Mouse (Mus musculus) lung, embryonic 15.5 days (tissue): ENCODE measurements around the gene Msh5. TPM values are rescaled to one million over a fixed set of nuclear protein-coding genes. Genes with fewer than 3 reads are reported as not detected.
"Not testable (repeated sequence)": the region's sequence is repeated elsewhere in the genome, so short reads cannot be mapped to it uniquely, and the experiment has no call there.

Source experiments
- ATAC-seq: fragments of 200-750 bp; cut with Nextera tagmentation; 2 replicates; pipeline ENCODE4 v1.8.0; 2017; ENCODE audit warnings: moderate number of reproducible peaks, borderline replicate concordance; ENCODE audit not compliant: low FRiP score, low TSS enrichment; ENCODE audit errors: extremely low read depth
- H3K27ac ChIP-seq: fragments of 300-500 bp; sonication (generic); 2 replicates; pipeline ENCODE4 v1.5.1; 2015; ENCODE audit warnings: moderate library complexity, mild to moderate bottlenecking, inconsistent platforms
- H3K27me3 ChIP-seq: fragments of 300-500 bp; sonication (generic); 2 replicates; pipeline ENCODE4 v1.6.1; 2015; ENCODE audit warnings: inconsistent platforms
- H3K36me3 ChIP-seq: fragments of 300-500 bp; sonication (generic); 2 replicates; pipeline ENCODE4 v1.6.1; 2015; ENCODE audit warnings: inconsistent platforms
- H3K4me1 ChIP-seq: fragments of 300-500 bp; sonication (generic); 2 replicates; pipeline ENCODE4 v1.6.1; 2015; ENCODE audit warnings: inconsistent platforms
- H3K4me2 ChIP-seq: fragments of 300-500 bp; sonication (generic); 2 replicates; pipeline ENCODE4 v1.6.1; 2015; ENCODE audit warnings: inconsistent platforms, mild to moderate bottlenecking, moderate library complexity
- H3K4me3 ChIP-seq: fragments of 300-500 bp; sonication (generic); 2 replicates; pipeline ENCODE4 v1.5.1; 2015; ENCODE audit warnings: mild to moderate bottlenecking, inconsistent platforms
- H3K9ac ChIP-seq: fragments of 300-500 bp; sonication (generic); 2 replicates; pipeline ENCODE4 v1.6.1; 2015; ENCODE audit warnings: inconsistent platforms
- H3K9me3 ChIP-seq: fragments of 300-500 bp; sonication (generic); 2 replicates; pipeline ENCODE4 v1.6.1; 2016; ENCODE audit warnings: inconsistent platforms
- WGBS: fragments of 180-500 bp; shearing (Covaris S2); methylation state at CpG from one replicate; pipeline ENCODE4 v1.1.7; 2015; 5-methylcytosine and 5-hydroxymethylcytosine counted together
- polyA plus RNA-seq: library from polyadenylated mRNA; unstranded; fragments of >200 nt; fragmentation: Nextera tagmentation; extraction: Ambion mirVana; gene quantifications from 2 replicates; pipeline ENCODE4 v1.2.1, GENCODE M21; 2015

Gene Msh5
- polyA plus RNA-seq, 1 experiment from 2014 or later: 4.4 TPM

- Histone ChIP-seq H3K27me3 (no peaks in the 10 kb centered on the region), H3K9me3 (no peaks in the 10 kb centered on the region), H3K4me1 (peaks cover 50% of the 10 kb centered on the region), H3K36me3 (peaks cover 49% of the 10 kb centered on the region), H3K4me2 (peak overlapping the region; percentile 85), H3K27ac (peak overlapping the region; percentile 96), H3K9ac (peak overlapping the region; percentile 77), H3K4me3 (peak overlapping the region; percentile 62)
- WGBS: under 1% methylated on average over 35 of the region's 35 CpGs
- no peak for ATAC-seq
Measured at GRCm38 (mm10) chr17:35001452-35002152, 44.9 kb downstream of the Msh5 start.

GRCm38 (mm10) chr17:35000717-35001451 is 45.7 kb downstream of the Msh5 start, which contains the start of gene Vars:
TSS of gene Vars (plus strand) at chr17:35000987.
- peak within 1 kb of the TSS; percentile 85 for H3K4me2 ChIP-seq
- H3K27me3 ChIP-seq: no peaks in the 10 kb centered on the region
- WGBS: under 1% methylated on average over 83 of the region's 83 CpGs
- peaks cover 48% of the 10 kb centered on the region for H3K36me3 ChIP-seq
- peak within 1 kb of the TSS; percentile 77 for H3K9ac ChIP-seq
- peak within 1 kb of the TSS; percentile 96 for H3K27ac ChIP-seq
- peak within 1 kb of the TSS; percentile 62 for H3K4me3 ChIP-seq
- H3K4me1 ChIP-seq: peaks cover 50% of the 10 kb centered on the region
- ATAC-seq: peak; percentile 92
- H3K9me3 ChIP-seq: no peaks in the 10 kb centered on the region

- not testable (repeated sequence) for H3K27me3 ChIP-seq, ATAC-seq, H3K9me3 ChIP-seq
- WGBS: 5% methylated on average over 30 of the region's 32 CpGs
- H3K4me3 ChIP-seq: peak overlapping the region; percentile 62
- H3K9ac ChIP-seq: peak overlapping the region; percentile 77
- H3K4me2 ChIP-seq: peak overlapping the region; percentile 85
- H3K4me1 ChIP-seq: peaks cover 50% of the 10 kb centered on the region
- peaks cover 43% of the 10 kb centered on the region for H3K36me3 ChIP-seq
- H3K27ac ChIP-seq: peak overlapping the region; percentile 96
Measured at GRCm38 (mm10) chr17:34999871-35000716, 46.5 kb downstream of the Msh5 start.

DNA sequence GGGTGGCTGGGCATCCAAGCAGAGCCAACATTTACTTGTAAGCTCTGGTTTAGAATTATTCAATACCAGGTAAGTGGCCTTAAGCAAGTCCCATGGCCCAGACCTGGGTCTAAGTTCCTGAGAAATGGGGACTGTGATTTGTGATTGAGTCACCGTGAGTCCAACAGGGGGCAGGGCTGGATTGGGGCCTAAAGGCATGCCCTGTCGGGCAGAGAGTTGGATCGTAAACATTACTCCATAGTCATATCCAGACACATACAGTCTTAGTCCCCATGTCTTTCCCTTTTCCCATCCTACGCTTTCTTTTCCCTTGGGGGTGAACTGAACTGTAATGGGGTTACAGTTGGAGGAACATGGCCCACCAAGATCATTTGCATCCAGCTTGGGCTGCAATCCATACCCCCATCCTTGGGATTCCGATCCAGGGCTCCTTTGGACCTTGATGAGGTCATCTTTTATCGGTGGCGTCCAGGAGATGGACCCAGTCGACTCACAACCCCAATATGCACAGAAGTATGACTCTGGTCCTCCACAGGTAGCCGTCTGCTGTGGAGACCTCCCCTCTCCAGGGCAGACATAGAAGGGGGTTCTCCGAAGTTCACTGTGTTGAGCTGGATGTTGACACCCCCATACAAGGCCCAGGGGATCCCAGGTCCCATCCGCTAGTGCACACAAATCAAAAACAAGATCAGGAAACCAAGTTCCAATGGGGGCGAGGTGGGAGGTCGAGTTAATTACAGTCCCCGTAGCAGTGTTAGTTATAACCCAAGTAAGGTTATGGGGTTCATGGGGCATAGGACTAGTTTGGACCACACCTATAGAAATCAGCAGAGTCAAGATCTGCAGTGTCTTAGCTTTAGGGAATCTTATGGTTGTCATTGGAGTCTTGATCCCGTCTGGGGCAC is 47.8 kb downstream of the Msh5 start:
- H3K9ac ChIP-seq: peak overlapping the region; percentile 68; the same call in 1 of the 2 replicates
- H3K4me3 ChIP-seq: peak overlapping the region; percentile 62
- peaks cover 50% of the 10 kb centered on the region for H3K4me1 ChIP-seq
- no peaks in the 10 kb centered on the region for H3K27me3 ChIP-seq
- 90% methylated on average over 15 of the region's 15 CpGs for WGBS
- no peaks in the 10 kb centered on the region for H3K9me3 ChIP-seq
- ATAC-seq: no peak
- H3K4me2 ChIP-seq: peak overlapping the region; percentile 85
- peaks cover 31% of the 10 kb centered on the region for H3K36me3 ChIP-seq
- peak overlapping the region; percentile 94 for H3K27ac ChIP-seq

- Histone ChIP-seq H3K27me3 (no peaks in the 10 kb centered on the region), H3K9me3 (no peaks in the 10 kb centered on the region), H3K4me1 (peaks cover 35% of the 10 kb centered on the region), H3K36me3 (peaks cover 31% of the 10 kb centered on the region), H3K9ac (no peak overlapping the region), H3K4me3 (peak overlapping the region; percentile 7), H3K4me2 (peak overlapping the region; percentile 85), H3K27ac (no peak overlapping the region)
- 84% methylated on average over 5 of the region's 5 CpGs for WGBS
- no peak for ATAC-seq
Measured at GRCm38 (mm10) chr17:34997142-34997483, 49.4 kb downstream of the Msh5 start.

DNA sequence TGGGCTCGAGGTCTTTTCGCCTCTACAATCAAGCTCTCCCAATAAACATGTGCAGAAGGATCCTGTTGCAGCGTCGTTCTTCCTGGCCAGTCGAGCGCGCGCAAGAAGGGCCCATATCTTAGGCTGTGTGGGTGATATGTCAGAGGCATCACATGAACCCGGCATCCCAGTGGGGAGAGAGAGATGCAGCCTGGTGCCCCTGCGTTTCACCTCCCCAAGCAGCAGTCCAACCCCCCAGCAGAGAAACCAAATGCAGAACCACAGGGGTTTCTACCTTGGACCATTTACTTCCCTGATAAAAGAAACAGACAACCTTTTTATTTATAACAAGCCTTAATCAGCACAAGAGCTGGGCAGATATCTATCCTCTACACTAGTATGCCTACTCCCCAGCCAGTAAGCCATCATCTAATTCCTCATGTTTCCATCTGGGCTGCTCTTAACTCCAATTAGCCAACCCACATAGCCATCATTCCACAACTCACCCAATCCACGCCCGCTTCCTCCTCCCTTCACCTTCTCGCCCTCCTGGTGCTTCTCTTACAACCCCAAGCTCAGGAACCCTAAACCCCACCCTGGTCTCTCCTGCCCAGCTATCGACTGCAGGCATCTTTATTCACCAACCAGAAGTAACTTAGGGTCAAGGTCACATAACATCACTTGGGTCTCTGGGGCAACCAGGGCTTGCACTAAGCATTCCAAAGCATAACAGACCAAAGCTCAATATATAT is 50.0 kb downstream of the Msh5 start:
- Histone ChIP-seq H3K27me3 (no peaks in the 10 kb centered on the region), H3K4me3 (peak overlapping the region; percentile 5; the same call in 1 of the 2 replicates), H3K4me1 (peaks cover 34% of the 10 kb centered on the region), H3K9me3 (no peaks in the 10 kb centered on the region), H3K9ac (no peak overlapping the region), H3K4me2 (peak overlapping the region; percentile 85), H3K36me3 (peaks cover 31% of the 10 kb centered on the region), H3K27ac (no peak overlapping the region)
- ATAC-seq: no peak
- WGBS: 84% methylated on average over 13 of the region's 14 CpGs

DNA sequence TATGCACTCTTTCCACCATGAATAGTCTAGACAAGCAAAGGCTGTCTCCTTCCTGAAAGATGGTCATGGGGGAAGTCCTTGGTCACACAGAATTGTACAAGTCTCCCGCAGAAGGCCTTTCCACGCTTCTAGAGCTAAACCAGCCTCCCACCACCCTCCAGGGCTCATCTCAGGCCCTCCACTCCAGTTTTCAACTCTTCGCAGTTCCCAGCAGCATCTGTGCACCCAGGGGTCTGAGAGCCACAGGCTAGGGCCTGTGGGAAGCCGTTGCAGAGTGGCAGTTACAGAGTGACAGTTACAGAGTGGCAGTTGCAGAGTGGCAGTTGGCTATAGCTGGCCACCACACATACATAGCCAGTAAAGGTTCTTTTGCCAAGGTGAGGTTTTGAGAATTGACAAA is 50.6 kb downstream of the Msh5 start:
- Histone ChIP-seq H3K4me1 (peaks cover 34% of the 10 kb centered on the region), H3K36me3 (peaks cover 37% of the 10 kb centered on the region)
- H3K27me3 ChIP-seq, H3K4me2 ChIP-seq, H3K4me3 ChIP-seq, H3K9ac ChIP-seq, H3K9me3 ChIP-seq, H3K27ac ChIP-seq, ATAC-seq: not testable (repeated sequence)
- WGBS: 93% methylated on average over 4 of the region's 4 CpGs

- WGBS: 86% methylated on average over 4 of the region's 4 CpGs
- not testable (repeated sequence) for H3K27me3 ChIP-seq, H3K9me3 ChIP-seq, H3K27ac ChIP-seq, ATAC-seq, H3K4me2 ChIP-seq, H3K9ac ChIP-seq, H3K4me3 ChIP-seq
- Histone ChIP-seq H3K4me1 (peaks cover 34% of the 10 kb centered on the region), H3K36me3 (peaks cover 40% of the 10 kb centered on the region)
Measured at GRCm38 (mm10) chr17:34995192-34995591, 51.4 kb downstream of the Msh5 start.

DNA sequence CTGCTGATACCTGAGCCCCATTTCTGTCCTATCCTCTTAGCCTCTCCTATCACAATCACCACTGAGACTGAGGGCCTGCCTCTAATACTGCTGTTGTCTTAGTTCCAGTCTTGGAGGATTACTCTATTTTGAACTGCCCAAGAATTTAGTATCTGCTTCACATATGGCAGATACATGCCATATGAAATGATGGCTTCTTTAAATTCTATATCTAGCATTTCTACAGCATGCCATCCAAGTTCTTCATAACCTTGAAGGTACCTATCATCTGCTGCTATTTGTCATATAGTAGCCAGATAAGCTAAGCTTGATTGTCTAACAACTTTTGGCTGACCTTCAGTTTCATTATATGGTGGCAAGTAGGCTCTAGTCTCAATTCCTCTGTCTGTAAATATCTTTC is 51.8 kb downstream of the Msh5 start:
- Histone ChIP-seq H3K4me2 (no peak overlapping the region), H3K27ac (no peak overlapping the region), H3K4me3 (no peak overlapping the region), H3K9ac (no peak overlapping the region), H3K4me1 (peaks cover 31% of the 10 kb centered on the region), H3K9me3 (no peaks in the 10 kb centered on the region), H3K36me3 (peaks cover 40% of the 10 kb centered on the region), H3K27me3 (no peaks in the 10 kb centered on the region)
- no peak for ATAC-seq

GRCm38 (mm10) chr17:34984218-34984617 is 62.3 kb downstream of the Msh5 start:
- no peak for ATAC-seq
- Histone ChIP-seq H3K27me3 (no peaks in the 10 kb centered on the region), H3K36me3 (peaks cover 26% of the 10 kb centered on the region), H3K4me3 (no peak overlapping the region), H3K27ac (no peak overlapping the region), H3K4me2 (no peak overlapping the region), H3K9ac (no peak overlapping the region), H3K9me3 (no peaks in the 10 kb centered on the region), H3K4me1 (peaks cover 18% of the 10 kb centered on the region)
- WGBS: 74% methylated on average over 2 of the region's 2 CpGs
